Comparison of ENCODE assay signal across 8 mouse cellular contexts in the genomic region with DNA sequence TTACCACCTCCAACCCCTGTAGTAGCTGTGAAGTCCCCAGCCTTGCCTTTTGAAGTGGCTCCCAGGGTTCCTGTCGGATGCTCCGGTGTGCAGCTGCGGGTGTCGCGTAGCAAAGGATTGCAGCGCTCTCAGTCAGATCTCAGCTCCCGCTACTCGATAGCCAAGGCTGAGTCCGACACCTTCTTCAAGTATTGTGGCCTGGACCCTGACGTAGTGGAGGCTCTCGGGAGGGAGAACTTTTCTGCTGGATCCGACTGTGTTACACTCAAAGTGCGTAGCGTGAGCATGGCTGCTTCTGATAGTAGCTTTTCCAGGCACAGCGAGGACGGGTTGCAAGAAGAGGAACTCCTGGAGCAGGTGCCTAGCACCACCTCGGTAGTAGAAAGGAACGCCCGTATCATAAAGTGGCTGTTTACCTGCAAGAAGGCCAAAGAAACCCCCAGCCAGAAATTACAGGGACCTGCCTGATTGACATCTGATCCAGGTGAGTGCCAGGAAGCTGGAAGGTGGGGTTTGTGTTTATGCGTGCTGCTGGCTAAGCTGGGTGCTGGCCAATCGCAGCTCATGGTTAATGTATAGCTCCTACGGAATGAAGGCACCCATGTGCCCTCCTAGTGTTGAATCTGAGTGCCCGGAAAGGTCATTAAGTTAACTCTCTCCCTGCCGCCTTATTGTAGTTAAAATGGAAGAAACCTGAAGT. TPM values are rescaled to one million over a fixed set of nuclear protein-coding genes. Genes with fewer than 3 reads are reported as not detected.
DNase-seq lines count a peak whose midpoint lies in the region; ATAC-seq and TF ChIP-seq lines count a peak whose summit lies in the region.

No protein-coding gene starts in this region.

- no peaks in the 10 kb centered on the region for H3K36me3 ChIP-seq in kidney, embryonic 16.5 days (ENCODE audit: insufficient read depth, low read length)
- H3K36me3 ChIP-seq in thymus, adult 2 months (ENCODE audit: control insufficient read depth, insufficient read depth, low read length) = no peaks in the 10 kb centered on the region

- H3K9ac ChIP-seq in kidney, embryonic 16.5 days (replicated peaks; ENCODE audit: low read length) = peak overlapping the region; percentile 63

- peaks cover 34% of the 10 kb centered on the region for H3K27me3 ChIP-seq in kidney, embryonic 16.5 days (ENCODE audit: insufficient read depth, low read length)
- H3K27me3 ChIP-seq in thymus, adult 2 months (ENCODE audit: control insufficient read depth, insufficient read depth, low read length) = no peaks in the 10 kb centered on the region

- TF ChIP-seq POLR2A in thymus, adult 2 months (IDR thresholded peaks at IDR 0.05; ENCODE audit: control insufficient read depth, extremely low read depth, insufficient read depth, low read length, poor library complexity) = no peak

- no peak overlapping the region for H3K27ac ChIP-seq in left cerebral cortex, adult 2 months
- peak overlapping the region; percentile 82 for H3K27ac ChIP-seq in kidney, embryonic 16.5 days (ENCODE audit: low read length)
- no peak overlapping the region for H3K27ac ChIP-seq in thymus, adult 2 months (ENCODE audit: control insufficient read depth, insufficient read depth, low read length)

- no peaks in the 10 kb centered on the region for H3K9me3 ChIP-seq in kidney, embryonic 16.5 days (ENCODE audit: low read length)

- peak; percentile 40 for ATAC-seq in granulocyte monocyte progenitor cell, adult 5-6 weeks (replicated peaks; ENCODE audit: poor library complexity, severe bottlenecking)
- peak; percentile 88 for ATAC-seq in kidney, embryonic 16.5 days (ENCODE audit: low FRiP score, low TSS enrichment)

- H3K4me3 ChIP-seq in left cerebral cortex, adult 2 months = peak overlapping the region; percentile 22; the same call in 1 of the 2 replicates
- H3K4me3 ChIP-seq in kidney, embryonic 16.5 days (ENCODE audit: low read length) = peak overlapping the region; percentile 57
- no peak overlapping the region for H3K4me3 ChIP-seq in thymus, adult 2 months (ENCODE audit: control insufficient read depth, insufficient read depth, low read length)

- peaks cover 11% of the 10 kb centered on the region; the same call in 1 of the 2 replicates for H3K4me1 ChIP-seq in kidney, embryonic 16.5 days (ENCODE audit: insufficient read depth, low read length)
- no peaks in the 10 kb centered on the region for H3K4me1 ChIP-seq in thymus, adult 2 months (replicated peaks; ENCODE audit: control insufficient read depth, insufficient read depth, low read length)

- intact Hi-C loops in left cerebral cortex, adult 2 months (cut with DNase I) = no loop called here
- intact Hi-C loops in left cerebral cortex, postnatal 10 days (cut with DNase I) = no loop called here

- TF ChIP-seq CTCF in left cerebral cortex, adult 2 months (IDR thresholded peaks at IDR 0.05) = no peak
- no peak for TF ChIP-seq CTCF in thymus, adult 2 months (IDR thresholded peaks at IDR 0.05; ENCODE audit: borderline replicate concordance, control insufficient read depth, extremely low read depth, insufficient read depth, low read length, poor library complexity)

- peak overlapping the region; percentile 95 for H3K4me2 ChIP-seq in kidney, embryonic 16.5 days (replicated peaks; ENCODE audit: low read depth, low read length)

- peak in 1 of 2 experiments; percentile 12 for DNase-seq in left cerebral cortex, adult 2 months (ENCODE audit: extremely low spot score in 1 of 2, low spot score in 2 of 2)
- DNase-seq in left cerebral cortex, postnatal 10 days (ENCODE audit: extremely low spot score in 1 of 2, low spot score in 2 of 2) = no peak
- peak; percentile 16 for DNase-seq in brain, adult 2 months (ENCODE audit: low read depth, low spot score)
- peak; percentile 30 for DNase-seq in lung, postnatal 36 days
- DNase-seq in spleen, postnatal 10 days (ENCODE audit: low spot score in 2 of 2) = peak; percentile 49 to 54
- no peak for DNase-seq in thymus, adult 2 months

- 2% methylated on average over 24 of the region's 24 CpGs for WGBS in kidney, embryonic 16.5 days
- 6% methylated on average over 24 of the region's 24 CpGs for WGBS in thymus, adult 2 months

RNA-seq across cellular contexts. Expression of gene Fam110c, which starts 1.3 kb away (rescaled TPM):
- not detected for total RNA-seq in left cerebral cortex, adult 2 months (2021)
- total RNA-seq in left cerebral cortex, postnatal 10 days (2021) = under 1 TPM in 1 of 2 experiments, not detected in 1; 0.11 TPM
- total RNA-seq in granulocyte monocyte progenitor cell, adult 5-6 weeks (2014; fragmentation: Nextera tagmentation) = not detected in 2 replicates
- total RNA-seq in granulocyte monocyte progenitor cell, adult 5-6 weeks (2017) = 0.31 TPM in 1 of 2 replicates, not detected in the other
- polyA plus RNA-seq in kidney, embryonic 16.5 days (2015; fragmentation: Nextera tagmentation; extraction: Ambion mirVana) = 5.9 and 6.7 TPM in 2 replicates
- 0.40 and 0.51 TPM in 2 replicates for polyA plus RNA-seq in thymus, adult 2 months (2012; rRNA removed)

Comparison
In these comparisons a context has a peak if more than half of its experiments do, and no peak if none do; other contexts are left out.
1. DNase-seq: peak in brain, adult 2 months (single experiment), lung, postnatal 36 days (single experiment) and spleen, postnatal 10 days (2 of 2); none in left cerebral cortex, postnatal 10 days (0 of 2) and thymus, adult 2 months (single experiment).